Mouse (Mus musculus): ENCODE results near the gene Dvl1. TPM values are rescaled to one million over a fixed set of nuclear protein-coding genes. Genes with fewer than 3 reads are reported as not detected.

The Dvl1 gene
- polyA plus RNA-seq, 1 experiment from 2014 or later: 2.4 TPM

Other genes starting within 250 kb of the Dvl1 start
- 4.4 and 5.9 TPM in 2 replicates for gene Slc35e2, start 246.0 kb upstream of the Dvl1 start, polyA plus RNA-seq (2015; fragmentation: Nextera tagmentation; extraction: Ambion mirVana)
- 30.6 and 36.2 TPM in 2 replicates for gene Cdk11b, start 222.5 kb upstream of the Dvl1 start, polyA plus RNA-seq (2015; fragmentation: Nextera tagmentation; extraction: Ambion mirVana)
- gene Gm10563, start 202.0 kb upstream of the Dvl1 start, polyA plus RNA-seq (2015; fragmentation: Nextera tagmentation; extraction: Ambion mirVana): not detected in 2 replicates
- gene Mmp23, start 194.0 kb upstream of the Dvl1 start, polyA plus RNA-seq (2015; fragmentation: Nextera tagmentation; extraction: Ambion mirVana): 4.9 and 6.0 TPM in 2 replicates
- gene Mib2, start 178.2 kb upstream of the Dvl1 start, polyA plus RNA-seq (2015; fragmentation: Nextera tagmentation; extraction: Ambion mirVana): 3.2 and 3.7 TPM in 2 replicates
- gene Fndc10, start 153.1 kb upstream of the Dvl1 start, polyA plus RNA-seq (2015; fragmentation: Nextera tagmentation; extraction: Ambion mirVana): 0.39 and 0.49 TPM in 2 replicates
- 77.7 TPM in 2 replicates for gene Ssu72, start 142.6 kb upstream of the Dvl1 start, polyA plus RNA-seq (2015; fragmentation: Nextera tagmentation; extraction: Ambion mirVana)
- gene Tmem240, start 112.6 kb upstream of the Dvl1 start, polyA plus RNA-seq (2015; fragmentation: Nextera tagmentation; extraction: Ambion mirVana): 0.07 and 0.18 TPM in 2 replicates
- 73.2 and 75.6 TPM in 2 replicates for gene Atad3a, start 86.3 kb upstream of the Dvl1 start, polyA plus RNA-seq (2015; fragmentation: Nextera tagmentation; extraction: Ambion mirVana)
- 0.43 and 0.45 TPM in 2 replicates for gene Vwa1, start 72.7 kb upstream of the Dvl1 start, polyA plus RNA-seq (2015; fragmentation: Nextera tagmentation; extraction: Ambion mirVana)
- gene Tmem88b, start 61.5 kb upstream of the Dvl1 start, polyA plus RNA-seq (2015; fragmentation: Nextera tagmentation; extraction: Ambion mirVana): 0.08 and 0.14 TPM in 2 replicates
- gene Ankrd65, start 57.0 kb upstream of the Dvl1 start, polyA plus RNA-seq (2015; fragmentation: Nextera tagmentation; extraction: Ambion mirVana): not detected in 2 replicates
- gene Mrpl20, start 44.5 kb upstream of the Dvl1 start, polyA plus RNA-seq (2015; fragmentation: Nextera tagmentation; extraction: Ambion mirVana): 225 and 227 TPM in 2 replicates
- gene Ccnl2, start 34.9 kb upstream of the Dvl1 start, polyA plus RNA-seq (2015; fragmentation: Nextera tagmentation; extraction: Ambion mirVana): 62.9 and 68.8 TPM in 2 replicates
- 147 and 148 TPM in 2 replicates for gene Aurkaip1, start 16.1 kb upstream of the Dvl1 start, polyA plus RNA-seq (2015; fragmentation: Nextera tagmentation; extraction: Ambion mirVana)
- 5.6 and 6.8 TPM in 2 replicates for gene Mxra8, start 7.7 kb upstream of the Dvl1 start, polyA plus RNA-seq (2015; fragmentation: Nextera tagmentation; extraction: Ambion mirVana)
- 0.05 and 0.09 TPM in 2 replicates for gene Tas1r3, start 16.0 kb downstream of the Dvl1 start, polyA plus RNA-seq (2015; fragmentation: Nextera tagmentation; extraction: Ambion mirVana)
- gene Cptp, start 22.0 kb downstream of the Dvl1 start, polyA plus RNA-seq (2015; fragmentation: Nextera tagmentation; extraction: Ambion mirVana): 8.4 and 10.2 TPM in 2 replicates
- gene Ints11, start 22.1 kb downstream of the Dvl1 start, polyA plus RNA-seq (2015; fragmentation: Nextera tagmentation; extraction: Ambion mirVana): 40.0 and 41.9 TPM in 2 replicates
- gene Pusl1, start 44.4 kb downstream of the Dvl1 start, polyA plus RNA-seq (2015; fragmentation: Nextera tagmentation; extraction: Ambion mirVana): 25.4 and 25.7 TPM in 2 replicates
- gene Acap3, start 44.4 kb downstream of the Dvl1 start, polyA plus RNA-seq (2015; fragmentation: Nextera tagmentation; extraction: Ambion mirVana): 7.6 and 7.8 TPM in 2 replicates
- 68.1 and 70.3 TPM in 2 replicates for gene Ube2j2, start 96.4 kb downstream of the Dvl1 start, polyA plus RNA-seq (2015; fragmentation: Nextera tagmentation; extraction: Ambion mirVana)
- 55.3 and 58.7 TPM in 2 replicates for gene C1qtnf12, start 114.9 kb downstream of the Dvl1 start, polyA plus RNA-seq (2015; fragmentation: Nextera tagmentation; extraction: Ambion mirVana)
- 5.5 and 6.2 TPM in 2 replicates for gene B3galt6, start 145.2 kb downstream of the Dvl1 start, polyA plus RNA-seq (2015; fragmentation: Nextera tagmentation; extraction: Ambion mirVana)
- 88.2 and 91.6 TPM in 2 replicates for gene Sdf4, start 145.5 kb downstream of the Dvl1 start, polyA plus RNA-seq (2015; fragmentation: Nextera tagmentation; extraction: Ambion mirVana)
- gene Tnfrsf4, start 166.4 kb downstream of the Dvl1 start, polyA plus RNA-seq (2015; fragmentation: Nextera tagmentation; extraction: Ambion mirVana): 0.09 and 0.20 TPM in 2 replicates
- gene Tnfrsf18, start 178.8 kb downstream of the Dvl1 start, polyA plus RNA-seq (2015; fragmentation: Nextera tagmentation; extraction: Ambion mirVana): 0.60 and 0.65 TPM in 2 replicates
- gene Ttll10, start 212.0 kb downstream of the Dvl1 start, polyA plus RNA-seq (2015; fragmentation: Nextera tagmentation; extraction: Ambion mirVana): 0.12 and 0.20 TPM in 2 replicates

Measured in liver, embryonic 13.5 days (tissue).